Mouse (Mus musculus): Measurements from ENCODE around the gene Uchl1. TPM values are rescaled to one million over a fixed set of nuclear protein-coding genes. Genes with fewer than 3 reads are reported as not detected.

Uchl1 gene
- total RNA-seq (2021), result 1 to 10 TPM; 8.3 to 8.4 TPM
- long read RNA-seq, experiment 1, partial matches to known transcripts, result 1 of 1 reads
- long read RNA-seq, experiment 1, other reads (novel, unspliced or antisense), result 0 of 1 reads
- long read RNA-seq, experiment 2, partial matches to known transcripts, result 1 of 2 reads
- long read RNA-seq, experiment 2, other reads (novel, unspliced or antisense), result 1 of 2 reads

DNA sequence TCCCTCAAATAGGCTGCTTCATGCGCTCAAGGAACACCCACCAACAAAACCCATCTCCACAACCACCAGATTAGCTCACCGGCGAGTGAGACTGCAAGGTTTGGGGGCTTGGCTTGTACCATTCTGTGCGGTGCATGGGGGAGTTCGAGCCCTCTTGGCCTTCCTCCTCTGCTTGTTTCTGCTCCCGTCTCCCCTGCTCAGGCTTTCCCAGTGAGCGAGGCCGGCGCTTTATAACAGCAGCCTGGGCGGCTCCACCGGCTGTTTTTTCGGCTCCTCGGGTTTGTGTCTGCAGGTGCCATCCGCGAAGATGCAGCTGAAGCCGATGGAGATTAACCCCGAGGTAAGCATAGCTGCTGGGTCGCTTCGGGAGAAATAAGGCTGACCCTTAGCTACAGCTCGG lies at the start of gene Uchl1:
Gene Uchl1 (plus strand): TSS at position 109 of the 400 bp plus-strand sequence.
- peak; percentile 51 to 61 for DNase-seq

DNA sequence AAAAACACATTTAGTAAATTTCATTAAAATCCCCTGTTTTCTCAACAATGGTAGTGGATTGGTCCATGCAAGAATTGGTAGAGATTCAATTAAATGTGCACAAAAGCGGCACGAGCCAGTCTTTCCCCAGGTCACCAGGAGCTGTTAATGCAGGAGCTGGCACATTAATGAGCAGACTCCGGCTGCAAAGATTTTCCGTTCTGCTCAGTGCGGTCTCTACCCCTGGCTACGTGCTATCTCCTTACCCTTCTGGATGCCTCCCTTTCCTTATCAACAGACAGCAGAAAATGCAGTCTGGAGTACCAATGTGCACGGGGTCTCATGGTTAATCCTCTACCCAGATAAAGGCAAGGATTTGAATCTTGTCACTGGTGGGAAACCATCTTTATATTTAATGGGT lies 48.1 kb upstream of the Uchl1 start:
- DNase-seq, result no peak

DNA sequence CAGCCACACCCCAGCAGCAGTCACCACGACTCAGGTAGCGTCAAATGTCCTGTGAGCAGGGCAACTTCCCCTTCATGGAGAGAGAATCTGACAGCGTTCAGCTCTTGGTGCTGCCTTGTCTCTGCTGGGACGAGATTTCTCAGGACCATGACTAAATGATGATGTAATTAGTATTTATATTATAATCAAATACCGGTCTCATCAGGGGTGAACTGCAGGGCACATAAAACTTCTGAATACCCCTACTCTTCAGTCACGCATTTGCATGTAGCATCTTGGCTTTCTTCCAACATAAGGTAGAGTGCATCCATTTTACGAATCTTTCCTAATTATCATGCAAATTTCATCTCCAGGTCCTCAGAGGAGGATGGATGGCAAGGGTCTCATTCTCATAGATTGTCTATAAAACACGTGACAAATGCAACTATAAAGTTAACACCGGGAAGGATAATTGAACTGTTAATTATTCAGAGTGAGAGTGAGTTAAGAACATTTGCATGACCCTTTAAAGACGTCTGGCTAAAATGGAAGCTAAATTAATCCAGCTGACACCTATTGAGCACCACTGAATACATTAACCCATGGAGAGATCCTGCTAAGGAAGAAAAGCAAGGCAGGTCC lies 40.3 kb upstream of the Uchl1 start:
- no peak for DNase-seq

DNA sequence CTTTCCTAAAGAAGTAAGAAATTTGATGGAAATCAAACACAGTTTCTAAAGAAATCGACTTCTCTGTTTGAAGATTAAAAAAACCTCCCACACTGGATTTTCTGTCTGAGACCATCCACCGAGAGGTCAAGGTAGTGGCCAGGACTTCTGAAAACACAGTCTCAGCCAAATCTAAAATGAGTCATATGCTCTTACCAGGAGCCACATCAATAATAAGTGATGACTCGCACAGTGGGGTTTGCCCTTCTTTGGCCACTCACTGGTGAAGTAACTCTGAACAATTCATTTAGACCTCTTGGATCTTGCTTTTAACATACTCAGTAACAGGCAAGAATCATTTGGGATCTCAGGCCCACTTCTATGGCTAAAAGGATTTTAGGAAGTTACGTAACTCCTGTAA lies 33.7 kb upstream of the Uchl1 start:
- no peak for DNase-seq

DNA sequence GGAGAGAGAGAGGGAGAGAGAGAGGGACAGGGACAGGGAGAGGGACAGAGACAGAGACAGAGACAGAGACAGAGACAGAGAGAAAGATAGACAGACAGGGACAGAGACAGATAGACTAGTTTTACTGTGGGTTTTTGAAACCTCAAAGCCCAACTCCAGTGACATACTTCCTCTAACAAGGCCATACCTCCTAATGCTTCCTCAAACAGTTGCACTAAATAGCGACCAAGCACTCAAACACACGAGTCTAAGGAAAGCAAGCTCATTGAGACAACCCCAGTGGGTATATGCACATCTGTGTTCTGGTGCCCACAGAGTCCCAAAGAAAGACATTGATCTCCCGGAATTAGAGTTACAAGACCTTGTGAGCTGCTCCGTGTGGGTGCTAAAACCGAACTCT lies 32.6 kb upstream of the Uchl1 start:
- DNase-seq, result no peak

GRCm38 (mm10) chr5:66647504-66647903 lies 28.4 kb upstream of the Uchl1 start:
- peak; percentile 13 to 16 for DNase-seq

DNA sequence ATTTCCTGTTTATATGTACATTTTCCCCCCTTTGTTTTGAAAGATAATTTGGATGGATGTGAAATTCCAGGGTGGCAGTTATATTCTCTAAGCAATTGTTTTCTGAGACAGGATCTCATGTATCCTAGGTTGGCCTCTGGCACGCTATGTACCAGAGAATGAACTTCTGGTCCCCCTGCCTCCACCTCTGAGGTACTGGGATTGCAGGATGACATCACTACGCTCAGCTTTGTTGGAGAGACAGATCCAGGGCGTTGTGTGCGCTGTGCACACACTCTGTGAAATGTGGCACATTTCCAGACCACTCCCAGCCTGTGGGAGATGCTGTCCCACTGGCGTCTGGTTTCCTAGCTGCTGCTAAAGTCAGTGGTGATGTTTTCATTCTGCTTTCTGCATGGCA lies 21.7 kb upstream of the Uchl1 start:
- DNase-seq, result peak; percentile 26 to 42

DNA sequence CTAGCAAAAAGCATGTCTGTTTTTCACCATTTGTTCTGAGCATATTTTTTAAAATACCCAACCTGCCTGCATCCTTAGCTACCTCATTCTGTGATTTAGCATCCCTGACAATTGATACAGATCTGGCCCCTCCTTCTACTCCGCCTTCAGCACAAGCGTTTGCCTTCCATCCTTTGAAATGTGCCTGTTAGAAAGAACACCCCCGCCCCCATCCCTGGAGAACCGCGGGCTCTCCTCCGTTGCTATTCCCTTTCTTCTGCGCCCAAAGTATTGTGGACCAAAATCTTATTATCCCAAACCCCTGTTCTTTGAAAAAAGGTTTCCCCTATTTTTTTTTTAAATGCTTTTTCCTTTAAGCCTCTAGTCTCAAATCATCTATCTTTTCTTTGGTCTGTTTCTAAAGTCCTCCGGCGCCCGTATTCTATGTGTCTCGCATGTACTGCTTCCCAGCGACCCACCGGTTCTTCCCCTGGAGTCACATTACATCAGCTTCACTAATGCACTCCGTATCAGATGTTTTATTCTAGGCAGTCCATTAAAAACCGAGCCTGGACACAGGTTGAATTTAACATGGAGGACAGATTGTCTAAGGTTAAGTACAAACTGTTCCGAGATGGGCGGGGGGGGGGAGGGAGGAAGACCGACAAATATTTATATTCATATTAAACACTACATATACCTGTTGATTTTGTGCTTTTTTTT lies 551 bp upstream of the Uchl1 start:
- DNase-seq, result no peak

GRCm38 (mm10) chr5:66676457-66677117 lies 696 bp downstream of the Uchl1 start:
- DNase-seq, result peak; percentile 31 to 40

GRCm38 (mm10) chr5:66677411-66678345 lies 1.8 kb downstream of the Uchl1 start:
- DNase-seq, result no peak

GRCm38 (mm10) chr5:66679222-66679621 lies 3.3 kb downstream of the Uchl1 start:
- DNase-seq, result peak in 1 of 2 experiments; percentile 14

DNA sequence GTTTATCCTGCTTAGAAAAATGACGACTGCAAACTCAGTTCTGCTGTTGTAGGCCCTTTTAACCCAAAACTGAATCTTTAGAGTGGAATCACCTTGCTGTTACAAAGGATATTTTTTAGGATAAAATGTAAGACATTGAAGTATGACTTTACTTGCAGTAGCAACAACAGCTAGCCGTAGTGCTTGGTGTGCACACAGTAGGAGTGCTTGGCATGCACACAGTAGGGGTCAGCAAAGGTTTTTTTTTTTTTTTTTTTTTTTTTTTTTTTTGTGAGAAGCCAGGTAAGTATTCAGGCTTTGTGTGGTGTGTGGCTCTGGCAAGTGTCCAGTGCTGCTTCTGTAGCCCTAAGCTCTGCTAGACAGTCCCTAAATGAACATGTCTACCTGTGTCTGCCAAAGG lies 10.0 kb downstream of the Uchl1 start:
- DNase-seq, result no peak

GRCm38 (mm10) chr5:66686863-66687262 lies 11.0 kb downstream of the Uchl1 start:
- DNase-seq, result no peak

GRCm38 (mm10) chr5:66687737-66688136 lies 11.8 kb downstream of the Uchl1 start:
- no peak for DNase-seq

GRCm38 (mm10) chr5:66688286-66688685 lies 12.4 kb downstream of the Uchl1 start:
- DNase-seq, result no peak

DNA sequence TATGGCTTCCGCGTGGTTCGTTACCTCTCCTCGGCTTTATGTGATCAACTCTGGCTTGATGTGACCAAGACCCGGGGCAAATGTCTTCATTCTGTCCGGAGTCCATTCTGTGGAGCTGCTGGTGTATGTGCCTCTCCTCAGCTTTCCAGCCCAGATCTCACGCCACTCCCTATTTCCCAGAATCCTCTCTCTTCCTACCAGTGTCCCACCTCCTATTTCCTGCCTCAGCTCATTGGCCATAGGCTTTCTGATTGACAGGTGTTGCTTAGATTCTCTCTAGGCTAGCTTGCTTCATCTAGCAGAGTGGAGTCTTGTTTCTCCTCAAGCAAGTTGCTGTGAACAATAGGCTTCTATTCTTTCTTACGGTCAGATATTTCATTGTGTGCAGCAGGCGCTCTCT lies 13.9 kb downstream of the Uchl1 start:
- DNase-seq, result no peak

DNA sequence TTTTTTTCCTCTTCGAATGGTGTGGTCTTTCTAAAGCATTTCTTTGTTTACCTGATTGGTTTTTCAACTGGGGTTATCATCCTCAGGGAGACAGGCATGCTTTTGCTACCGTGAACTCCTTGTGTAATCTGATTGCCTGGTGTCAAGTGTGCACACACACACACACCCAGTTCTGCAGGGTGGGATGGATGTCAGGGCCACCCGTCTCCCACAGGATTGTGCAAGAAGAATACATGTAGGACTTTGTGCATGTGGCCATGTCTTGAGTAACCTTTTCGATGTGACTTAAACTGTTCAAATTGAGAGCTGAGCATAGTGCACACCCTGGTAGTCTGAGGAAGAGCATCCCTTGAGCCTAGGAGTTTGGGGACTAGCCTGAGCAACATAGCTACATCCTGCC lies 17.3 kb downstream of the Uchl1 start:
- no peak for DNase-seq

GRCm38 (mm10) chr5:66697119-66697518 lies 21.2 kb downstream of the Uchl1 start:
- peak; percentile 41 to 73 for DNase-seq

GRCm38 (mm10) chr5:66699911-66700310 lies 24.0 kb downstream of the Uchl1 start:
- no peak for DNase-seq

GRCm38 (mm10) chr5:66701951-66702350 lies 26.1 kb downstream of the Uchl1 start:
- DNase-seq, result no peak

- peak; percentile 39 to 63 for DNase-seq
These were observed 27.6 kb downstream of the Uchl1 start for GRCm38 (mm10) chr5:66703317-66704004.

All from heart, adult 18-20 months (tissue).